Mouse (Mus musculus): ENCODE results near the gene Atg101.

The Atg101 gene

GRCm38 (mm10) chr15:101287361-101287760 lies 3.3 kb downstream of the Atg101 start:
- DNase-seq (ENCODE audit: low read depth), result no peak

- DNase-seq (ENCODE audit: low read depth), result no peak
These were observed 6.3 kb downstream of the Atg101 start for GRCm38 (mm10) chr15:101290354-101290753.

GRCm38 (mm10) chr15:101292012-101292411 lies 7.9 kb downstream of the Atg101 start:
- DNase-seq (ENCODE audit: low read depth), result no peak

- no peak for DNase-seq (ENCODE audit: low read depth)
These were observed 9.1 kb downstream of the Atg101 start, which contains the start of gene 6030408B16Rik for GRCm38 (mm10) chr15:101293025-101293621. Gene 6030408B16Rik, plus strand, starts transcription at chr15:101293212.

GRCm38 (mm10) chr15:101294028-101294894 lies 10.2 kb downstream of the Atg101 start:
- no peak for DNase-seq (ENCODE audit: low read depth)

- no peak for DNase-seq (ENCODE audit: low read depth)
These were observed 11.0 kb downstream of the Atg101 start for GRCm38 (mm10) chr15:101295106-101295505.

- DNase-seq (ENCODE audit: low read depth), result no peak
These were observed 11.5 kb downstream of the Atg101 start for GRCm38 (mm10) chr15:101295616-101296015.

GRCm38 (mm10) chr15:101296091-101296490 lies 12.0 kb downstream of the Atg101 start:
- DNase-seq (ENCODE audit: low read depth), result no peak

GRCm38 (mm10) chr15:101297988-101298387 lies 13.9 kb downstream of the Atg101 start:
- DNase-seq (ENCODE audit: low read depth), result no peak

- DNase-seq (ENCODE audit: low read depth), result no peak
These were observed 14.5 kb downstream of the Atg101 start for GRCm38 (mm10) chr15:101298550-101298949.

GRCm38 (mm10) chr15:101299480-101299960 lies 15.4 kb downstream of the Atg101 start:
- DNase-seq (ENCODE audit: low read depth), result no peak

- no peak for DNase-seq (ENCODE audit: low read depth)
These were observed 16.1 kb downstream of the Atg101 start for GRCm38 (mm10) chr15:101300128-101300527.

GRCm38 (mm10) chr15:101302201-101302600 lies 18.1 kb downstream of the Atg101 start:
- no peak for DNase-seq (ENCODE audit: low read depth)

- DNase-seq (ENCODE audit: low read depth), result no peak
These were observed 19.8 kb downstream of the Atg101 start for GRCm38 (mm10) chr15:101303830-101304229.

GRCm38 (mm10) chr15:101306459-101306858 lies 22.4 kb downstream of the Atg101 start:
- no peak for DNase-seq (ENCODE audit: low read depth)

GRCm38 (mm10) chr15:101308440-101309348 lies 24.6 kb downstream of the Atg101 start:
- DNase-seq (ENCODE audit: low read depth), result no peak

GRCm38 (mm10) chr15:101309493-101309892 lies 25.4 kb downstream of the Atg101 start:
- no peak for DNase-seq (ENCODE audit: low read depth)

- DNase-seq (ENCODE audit: low read depth), result no peak
These were observed 27.2 kb downstream of the Atg101 start for GRCm38 (mm10) chr15:101311087-101311770.

- no peak for DNase-seq (ENCODE audit: low read depth)
These were observed 27.9 kb downstream of the Atg101 start for GRCm38 (mm10) chr15:101312006-101312405.

GRCm38 (mm10) chr15:101315378-101315777 lies 31.3 kb downstream of the Atg101 start:
- no peak for DNase-seq (ENCODE audit: low read depth)

- DNase-seq (ENCODE audit: low read depth), result peak; percentile 87
These were observed 31.8 kb downstream of the Atg101 start for GRCm38 (mm10) chr15:101315832-101316231.

Measured in c-Kit-positive CD71-negative TER-119-negative erythroid progenitor cells, embryonic 14.5 days (primary cell).